Mouse (Mus musculus) midbrain, embryonic 14.5 days (tissue): ENCODE measurements around the gene Nat8f6. TPM values are rescaled to one million over a fixed set of nuclear protein-coding genes. Genes with fewer than 3 reads are reported as not detected.
"Not testable (repeated sequence)": the region's sequence is repeated elsewhere in the genome, so short reads cannot be mapped to it uniquely, and the experiment has no call there.

ENCODE experiments used
- ATAC-seq: fragments of 200-750 bp; cut with Nextera tagmentation; 2 replicates; pipeline ENCODE4 v1.8.0; 2017; ENCODE audit warnings: moderate number of reproducible peaks, moderate library complexity; ENCODE audit not compliant: low FRiP score, low TSS enrichment
- DNase-seq: peaks from one replicate; pipeline ENCODE4 v3.0.0-alpha.2; 2015
- H3K27ac ChIP-seq: fragments of 300-500 bp; sonication (generic); replicated peaks from 2 replicates; pipeline ENCODE4 v1.5.1; 2014; ENCODE audit warnings: mild to moderate bottlenecking, low read depth, low read length, moderate library complexity
- H3K27me3 ChIP-seq: fragments of 300-500 bp; sonication (generic); 2 replicates; pipeline ENCODE4 v1.6.1; 2014; ENCODE audit warnings: low read length, control low read depth, mixed read lengths; ENCODE audit not compliant: control insufficient read depth, insufficient read depth
- H3K36me3 ChIP-seq: fragments of 300-500 bp; sonication (generic); 2 replicates; pipeline ENCODE4 v1.6.1; 2014; ENCODE audit warnings: low read length, control low read depth; ENCODE audit not compliant: control insufficient read depth, insufficient read depth
- H3K4me1 ChIP-seq: fragments of 300-500 bp; sonication (generic); 2 replicates; pipeline ENCODE4 v1.6.1; 2014; ENCODE audit warnings: mild to moderate bottlenecking, antibody characterized with exemption, low read length, control low read depth; ENCODE audit not compliant: control insufficient read depth, insufficient read depth
- H3K4me2 ChIP-seq: fragments of 300-500 bp; sonication (generic); 2 replicates; pipeline ENCODE4 v1.6.1; 2014; ENCODE audit warnings: mild to moderate bottlenecking, low read length, moderate library complexity
- H3K4me3 ChIP-seq: fragments of 300-500 bp; sonication (generic); replicated peaks from 2 replicates; pipeline ENCODE4 v1.5.1; 2014; ENCODE audit warnings: low read depth, low read length
- H3K9ac ChIP-seq: fragments of 300-500 bp; sonication (generic); replicated peaks from 2 replicates; pipeline ENCODE4 v1.6.1; 2014; ENCODE audit warnings: mild to moderate bottlenecking, low read length, moderate library complexity
- H3K9me3 ChIP-seq: fragments of 300-500 bp; sonication (generic); 2 replicates; pipeline ENCODE4 v1.6.1; 2016; ENCODE audit warnings: low read length, control low read depth, mixed read lengths; ENCODE audit not compliant: control insufficient read depth
- WGBS: fragments of 180-500 bp; shearing (Covaris S2); extraction: QIAGEN DNeasy Blood & Tissue Kit; methylation state at CpG from one replicate; pipeline ENCODE4 v1.1.7; 2014; 5-methylcytosine and 5-hydroxymethylcytosine counted together
- polyA plus RNA-seq: library from polyadenylated mRNA; unstranded; fragments of >200 nt; fragmentation: Nextera tagmentation; extraction: Ambion mirVana; gene quantifications from 2 replicates; pipeline ENCODE4 v1.2.1, GENCODE M21; 2014

Nat8f6 gene
- not detected in 2 replicates for polyA plus RNA-seq

DNA sequence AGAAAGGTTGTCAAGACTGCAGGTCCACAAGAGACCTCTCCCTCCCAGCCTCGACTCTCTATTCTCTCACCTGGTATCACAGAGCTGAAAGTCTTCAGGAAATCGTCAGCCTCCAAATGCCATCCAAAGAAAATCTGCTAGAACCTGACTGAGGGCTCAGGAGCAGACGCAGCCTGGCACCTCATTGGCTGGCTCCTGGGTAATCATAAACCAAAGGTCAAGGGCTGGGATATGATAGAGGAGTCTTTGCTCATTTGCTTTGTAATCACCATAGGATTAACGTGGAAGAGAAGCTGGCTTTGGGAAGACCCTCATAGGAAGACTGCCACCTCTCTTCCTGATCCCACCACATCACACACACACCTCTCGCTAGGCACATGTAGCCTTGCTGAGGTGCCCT, at the start of gene Nat8f6, which contains the start of gene Nat8f5:
Nat8f6 (minus strand) TSS at position 118 of the 400 bp plus-strand sequence.
Nat8f5 (minus strand) TSS at position 136 of the 400 bp plus-strand sequence.
- no peaks in the 10 kb centered on the region for H3K27me3 ChIP-seq
- no peaks in the 10 kb centered on the region for H3K36me3 ChIP-seq
- H3K4me1 ChIP-seq: no peaks in the 10 kb centered on the region
- WGBS: 84% methylated on average over 5 of the region's 5 CpGs
- no peak for DNase-seq
- H3K4me3 ChIP-seq: no peak within 1 kb of the TSS
- no peak for ATAC-seq
- H3K4me2 ChIP-seq: no peak within 1 kb of the TSS
- no peak within 1 kb of the TSS for H3K27ac ChIP-seq
- H3K9ac ChIP-seq: no peak within 1 kb of the TSS
- no peaks in the 10 kb centered on the region for H3K9me3 ChIP-seq

DNA sequence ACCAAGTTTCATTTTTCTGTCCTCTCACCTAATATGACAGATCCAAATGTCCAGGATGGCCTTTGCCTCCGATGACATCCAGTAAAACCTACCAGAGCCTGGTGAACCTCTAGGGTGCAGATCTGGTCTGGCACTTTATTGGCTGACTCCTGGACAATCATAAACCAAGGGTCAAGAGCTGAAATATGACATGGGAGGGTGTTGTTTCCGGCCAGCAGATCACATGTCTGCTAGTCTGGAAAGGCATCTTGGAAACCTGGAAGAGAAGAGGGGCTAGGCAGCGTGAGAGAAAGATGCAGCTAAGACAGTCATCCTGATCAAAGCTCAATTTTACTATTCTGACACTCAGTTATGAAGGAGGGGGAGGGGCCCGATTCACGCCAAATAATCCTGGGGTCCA, 48.3 kb upstream of the Nat8f6 start, which contains the start of gene Nat8f2:
Nat8f2 (minus strand) TSS at position 153 of the 400 bp plus-strand sequence.
- not testable (repeated sequence) for H3K36me3 ChIP-seq, H3K9ac ChIP-seq, H3K4me1 ChIP-seq, DNase-seq, ATAC-seq, H3K4me3 ChIP-seq, H3K4me2 ChIP-seq, H3K27ac ChIP-seq, H3K9me3 ChIP-seq, H3K27me3 ChIP-seq
- 86% methylated on average over 5 of the region's 5 CpGs for WGBS

DNA sequence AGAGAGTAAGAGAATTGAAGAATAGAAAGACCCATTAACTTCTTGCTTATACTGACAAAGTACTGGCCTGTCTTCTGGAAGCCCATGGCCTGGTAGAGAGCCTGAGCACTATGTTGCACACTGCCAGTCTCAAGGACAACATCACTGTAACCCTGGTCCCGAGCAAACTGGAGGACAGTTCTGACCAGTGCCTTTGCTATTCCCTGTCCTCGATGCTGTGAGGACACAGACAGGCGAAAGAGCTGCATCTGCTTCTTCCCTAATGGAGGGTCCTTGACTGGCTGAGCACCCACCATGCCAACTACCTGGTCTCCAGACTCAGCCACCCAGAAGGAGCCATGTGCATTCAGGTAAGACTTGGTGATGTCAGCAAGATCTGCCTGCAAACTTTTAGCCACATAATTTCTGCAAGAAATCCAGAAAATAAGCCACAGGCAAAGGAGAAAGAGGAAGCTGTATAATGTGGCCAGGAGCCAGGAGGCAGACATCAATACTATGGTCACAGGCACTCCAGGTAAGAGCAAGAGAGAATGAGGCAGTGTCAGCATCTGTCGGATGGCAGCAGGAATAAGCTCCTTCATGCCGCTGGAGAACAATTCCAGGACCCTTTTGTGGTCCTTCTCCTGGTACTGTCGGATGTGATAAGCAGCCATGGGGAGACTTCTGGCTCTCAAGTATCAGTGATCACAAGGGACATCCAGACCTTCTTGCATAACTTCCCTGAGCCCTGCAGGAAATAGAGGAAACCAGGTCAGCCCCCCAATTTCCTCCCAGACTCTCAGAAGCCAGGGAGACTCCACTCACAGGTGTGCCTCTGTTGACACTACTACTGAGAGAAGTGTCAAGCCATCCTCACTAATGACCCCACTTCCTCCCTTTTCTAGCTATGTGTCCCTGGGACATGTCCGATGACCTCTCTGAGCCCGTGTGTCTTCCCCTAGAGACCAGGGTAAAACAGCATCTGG, 47.3 kb upstream of the Nat8f6 start:
- Histone ChIP-seq H3K4me3 (no peak overlapping the region), H3K9me3 (no peaks in the 10 kb centered on the region), H3K27ac (no peak overlapping the region), H3K4me1 (no peaks in the 10 kb centered on the region), H3K9ac (no peak overlapping the region), H3K27me3 (no peaks in the 10 kb centered on the region), H3K36me3 (no peaks in the 10 kb centered on the region), H3K4me2 (no peak overlapping the region)
- 83% methylated on average over 8 of the region's 8 CpGs for WGBS
- ATAC-seq (no peak), DNase-seq (no peak)

DNA sequence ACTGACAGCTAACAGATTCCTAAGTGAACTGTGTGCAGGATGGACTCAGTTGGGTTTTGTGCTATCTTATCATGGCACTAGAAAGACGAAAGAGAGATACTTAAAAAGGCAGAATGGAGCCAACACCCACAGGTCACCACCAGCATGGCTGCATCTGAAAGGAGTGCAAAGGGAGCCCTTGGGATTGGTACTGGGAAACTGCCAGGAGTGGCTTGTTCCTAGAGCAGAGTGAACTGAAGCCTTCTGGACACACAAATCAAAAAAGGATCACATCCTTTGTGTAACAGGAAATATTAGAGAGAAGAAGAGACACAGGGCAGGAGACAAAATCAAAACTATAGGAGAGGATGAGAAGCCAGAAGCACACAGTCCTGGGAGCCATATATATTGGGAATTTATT, 46.2 kb upstream of the Nat8f6 start:
- 46% methylated on average over 1 of the region's 1 CpGs for WGBS
- not testable (repeated sequence) for H3K4me2 ChIP-seq, H3K4me1 ChIP-seq, H3K9me3 ChIP-seq, H3K4me3 ChIP-seq, H3K27ac ChIP-seq, DNase-seq, H3K27me3 ChIP-seq, ATAC-seq, H3K9ac ChIP-seq, H3K36me3 ChIP-seq

DNA sequence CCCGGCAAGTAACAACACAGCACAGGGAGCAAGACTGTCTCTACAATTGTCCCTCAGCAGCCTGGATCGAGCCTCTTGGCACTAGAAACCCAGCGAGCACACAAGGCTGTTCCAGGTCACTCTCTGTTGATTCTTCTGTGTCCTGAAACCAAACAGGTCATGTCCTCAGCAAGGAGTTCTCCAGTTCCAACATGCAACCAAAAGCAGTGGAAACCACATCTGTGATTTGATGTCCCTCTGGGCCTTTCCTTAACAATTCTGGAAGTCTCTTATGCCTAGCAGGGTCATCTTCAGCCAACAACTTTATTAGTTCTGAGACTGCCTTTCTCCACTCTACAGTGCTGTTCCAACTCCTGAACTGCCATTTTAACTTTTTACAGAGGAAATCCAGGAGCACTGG, 45.4 kb upstream of the Nat8f6 start:
- not testable (repeated sequence) for H3K27ac ChIP-seq, ATAC-seq, H3K4me3 ChIP-seq, H3K27me3 ChIP-seq, DNase-seq, H3K4me2 ChIP-seq, H3K4me1 ChIP-seq, H3K9ac ChIP-seq, H3K36me3 ChIP-seq, H3K9me3 ChIP-seq
- 82% methylated on average over 3 of the region's 3 CpGs for WGBS

DNA sequence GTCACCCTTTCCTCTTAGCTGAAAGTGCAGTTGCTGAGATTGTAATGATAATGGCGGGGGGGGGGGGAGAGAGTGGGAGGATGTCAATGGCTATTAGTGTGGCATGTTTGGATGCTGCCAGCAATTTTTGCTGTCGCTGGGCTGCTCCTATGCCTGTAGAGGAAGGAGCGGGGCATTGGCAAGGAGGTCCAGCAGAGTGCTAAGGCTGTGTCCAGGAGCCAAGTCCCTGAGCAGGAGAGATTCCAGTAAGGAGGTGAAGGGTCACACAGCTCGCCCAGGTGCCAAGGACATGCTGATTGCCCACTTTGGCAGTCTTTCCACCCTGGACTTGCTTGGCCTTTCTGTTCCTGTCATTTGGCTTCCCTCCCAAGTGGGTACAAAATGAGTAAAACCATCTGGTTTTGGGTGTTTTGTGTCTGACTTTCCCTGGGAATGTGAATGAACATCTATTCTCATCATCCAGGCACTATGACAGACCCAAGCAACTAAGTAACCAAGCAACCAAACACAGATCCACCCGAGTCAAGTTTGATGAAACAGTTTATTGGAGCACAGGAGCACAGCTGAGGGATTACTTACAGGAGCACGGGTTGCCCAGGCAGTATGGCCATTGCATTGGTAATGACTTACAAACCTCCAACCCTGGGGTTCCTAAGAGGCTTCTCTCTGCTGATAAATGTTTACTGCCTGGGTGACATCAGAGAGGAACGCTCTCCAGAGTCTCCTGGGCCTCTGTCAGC, 44.3 kb upstream of the Nat8f6 start:
- H3K9me3 ChIP-seq, H3K9ac ChIP-seq, ATAC-seq, H3K4me2 ChIP-seq, H3K4me1 ChIP-seq, DNase-seq, H3K36me3 ChIP-seq, H3K4me3 ChIP-seq, H3K27me3 ChIP-seq, H3K27ac ChIP-seq: not testable (repeated sequence)
- 81% methylated on average over 5 of the region's 7 CpGs for WGBS

DNA sequence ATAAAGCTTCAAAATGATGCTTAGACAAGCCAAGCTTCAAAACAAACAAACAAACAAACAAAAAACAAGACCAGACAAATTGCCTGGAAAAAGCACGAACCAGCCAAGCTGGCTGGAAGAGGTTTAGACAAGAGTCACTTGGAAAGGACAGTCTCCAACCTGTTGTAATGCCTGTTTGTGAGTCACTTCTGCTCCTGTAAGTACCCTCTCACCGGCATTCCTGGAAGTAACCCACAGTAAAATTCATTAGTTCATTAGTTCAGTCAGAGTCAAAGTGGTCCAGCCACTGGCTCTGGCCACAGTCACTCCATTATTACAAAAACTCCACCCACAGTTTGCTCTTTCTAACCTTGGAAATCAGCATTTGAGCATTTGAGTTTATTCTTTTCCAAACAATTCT, 43.1 kb upstream of the Nat8f6 start:
- Histone ChIP-seq H3K27ac (no peak overlapping the region), H3K36me3 (no peaks in the 10 kb centered on the region), H3K9me3 (no peaks in the 10 kb centered on the region), H3K4me1 (no peaks in the 10 kb centered on the region), H3K4me2 (no peak overlapping the region), H3K9ac (no peak overlapping the region), H3K27me3 (no peaks in the 10 kb centered on the region), H3K4me3 (no peak overlapping the region)
- no peak for ATAC-seq
- DNase-seq: no peak
- WGBS: 87% methylated on average over 2 of the region's 2 CpGs

DNA sequence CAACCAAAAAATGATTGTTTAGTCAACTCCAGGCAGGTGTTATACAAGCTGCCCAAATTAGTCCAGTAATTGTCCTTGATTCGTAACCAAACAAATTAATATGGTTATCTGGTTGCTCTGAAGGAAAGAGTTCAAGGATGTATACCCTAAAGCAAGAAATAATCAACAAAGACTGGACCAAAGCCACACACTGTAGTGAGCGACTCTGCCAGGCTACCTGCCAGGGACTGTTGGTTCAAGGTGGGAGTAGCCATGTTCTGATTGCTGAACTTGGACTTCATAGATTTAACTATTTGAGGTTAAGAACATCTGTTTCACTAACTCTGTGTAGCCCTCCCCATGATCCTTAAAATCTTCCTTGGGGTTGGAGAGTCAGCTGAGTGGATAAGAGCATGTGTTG, 42.4 kb upstream of the Nat8f6 start:
- no peak overlapping the region for H3K9ac ChIP-seq
- H3K27me3 ChIP-seq: no peaks in the 10 kb centered on the region
- no peaks in the 10 kb centered on the region for H3K36me3 ChIP-seq
- no peak overlapping the region for H3K27ac ChIP-seq
- H3K4me3 ChIP-seq: no peak overlapping the region
- no peaks in the 10 kb centered on the region for H3K9me3 ChIP-seq
- WGBS: 85% methylated on average over 2 of the region's 2 CpGs
- ATAC-seq (no peak), DNase-seq (no peak)
- no peak overlapping the region for H3K4me2 ChIP-seq
- no peaks in the 10 kb centered on the region for H3K4me1 ChIP-seq
